Comparison of ENCODE assay signal across 8 mouse cellular contexts in genomic region chrX:50597105-50597504, GRCm38 (mm10).
DNase-seq lines count a peak whose midpoint lies in the region; ATAC-seq and TF ChIP-seq lines count a peak whose summit lies in the region.

No protein-coding gene starts in this region.

- H3K4me2 ChIP-seq in forebrain, postnatal 0 days (ENCODE audit: low read depth), result no peak overlapping the region; the same call in 1 of the 2 replicates
- H3K4me2 ChIP-seq in midbrain, embryonic 16.5 days (ENCODE audit: low read length), result peak overlapping the region; percentile 35; the same call in 1 of the 2 replicates

- H3K9me3 ChIP-seq in forebrain, postnatal 0 days (ENCODE audit: low read length), result no peaks in the 10 kb centered on the region
- no peaks in the 10 kb centered on the region for H3K9me3 ChIP-seq in limb, embryonic 10.5 days (replicated peaks)
- no peaks in the 10 kb centered on the region for H3K9me3 ChIP-seq in midbrain, embryonic 16.5 days (replicated peaks; ENCODE audit: control insufficient read depth, low read length, poor library complexity, severe bottlenecking)

- H3K27ac ChIP-seq in forebrain, postnatal 0 days (ENCODE audit: low read depth, low read length), result no peak overlapping the region
- H3K27ac ChIP-seq in limb, embryonic 10.5 days, result peak overlapping the region; percentile 79; the same call in 1 of the 2 replicates
- peak overlapping the region; percentile 63; the same call in 1 of the 2 replicates for H3K27ac ChIP-seq in midbrain, embryonic 16.5 days (ENCODE audit: low read length)

- H3K4me3 ChIP-seq in forebrain, postnatal 0 days (ENCODE audit: low read depth, low read length), result no peak overlapping the region
- 0 out of 2 replicates have a peak overlapping the region, but pooled peaks have one; percentile 28 for H3K4me3 ChIP-seq in limb, embryonic 10.5 days
- H3K4me3 ChIP-seq in midbrain, embryonic 16.5 days (ENCODE audit: low read depth, low read length), result peak overlapping the region; percentile 19

- DNase-seq in cerebellum, adult 11 months, result peak; percentile 70
- no peak for DNase-seq in cerebellum, adult 9-11 months
- DNase-seq in ovary, postnatal 36 days (ENCODE audit: low spot score), result peak; percentile 72
- no peak for DNase-seq in ovary, postnatal 10 days (ENCODE audit: low spot score)
- peak; percentile 83 for DNase-seq in forebrain, postnatal 0 days
- peak; percentile 58 for DNase-seq in limb, embryonic 10.5 days (ENCODE audit: low spot score)
- no peak for DNase-seq in left cerebral cortex, postnatal 10 days (ENCODE audit: extremely low spot score in 1 of 2, low spot score in 2 of 2)

- H3K27me3 ChIP-seq in forebrain, postnatal 0 days (ENCODE audit: insufficient read depth, low read length), result no peaks in the 10 kb centered on the region
- H3K27me3 ChIP-seq in limb, embryonic 10.5 days (ENCODE audit: low read depth, poor library complexity, severe bottlenecking), result no peaks in the 10 kb centered on the region
- H3K27me3 ChIP-seq in midbrain, embryonic 16.5 days (ENCODE audit: control insufficient read depth, insufficient read depth, low read depth, low read length), result no peaks in the 10 kb centered on the region

- H3K4me1 ChIP-seq in forebrain, postnatal 0 days (ENCODE audit: insufficient read depth), result no peaks in the 10 kb centered on the region
- H3K4me1 ChIP-seq in limb, embryonic 10.5 days, result no peaks in the 10 kb centered on the region
- no peaks in the 10 kb centered on the region for H3K4me1 ChIP-seq in midbrain, embryonic 16.5 days (ENCODE audit: control insufficient read depth, insufficient read depth, low read length)

- intact Hi-C loops in left cerebral cortex, postnatal 10 days (cut with DNase I), result no loop called here

- H3K9ac ChIP-seq in forebrain, postnatal 0 days, result no peak overlapping the region
- no peak overlapping the region for H3K9ac ChIP-seq in midbrain, embryonic 16.5 days (ENCODE audit: low read depth, low read length)

- H3K36me3 ChIP-seq in forebrain, postnatal 0 days (ENCODE audit: insufficient read depth), result no peaks in the 10 kb centered on the region; the same call in 1 of the 2 replicates
- peaks cover 65% of the 10 kb centered on the region for H3K36me3 ChIP-seq in limb, embryonic 10.5 days
- no peaks in the 10 kb centered on the region for H3K36me3 ChIP-seq in midbrain, embryonic 16.5 days (ENCODE audit: control insufficient read depth, insufficient read depth, low read length)

- WGBS in forebrain, postnatal 0 days, result 68% methylated on average over 6 of the region's 6 CpGs
- 68% methylated on average over 6 of the region's 6 CpGs for WGBS in limb, embryonic 10.5 days
- 74% methylated on average over 6 of the region's 6 CpGs for WGBS in midbrain, embryonic 16.5 days

- ATAC-seq in forebrain, postnatal 0 days, result peak; percentile 42; the same call in 1 of the 2 replicates
- ATAC-seq in midbrain, embryonic 16.5 days, result no peak

- peak; percentile 55 for TF ChIP-seq CTCF in forebrain, postnatal 0 days (IDR thresholded peaks at IDR 0.05; ENCODE audit: low read depth)

Comparison
In these comparisons a context has a peak if more than half of its experiments do, and no peak if none do; other contexts are left out.
1. DNase-seq: peak in cerebellum, adult 11 months (single experiment), ovary, postnatal 36 days (single experiment), forebrain, postnatal 0 days (single experiment) and limb, embryonic 10.5 days (single experiment); none in cerebellum, adult 9-11 months (single experiment), ovary, postnatal 10 days (single experiment) and left cerebral cortex, postnatal 10 days (0 of 2).